Mouse (Mus musculus) MEL (cell line): ENCODE data around the gene Naaa. TPM values are rescaled to one million over a fixed set of nuclear protein-coding genes. Genes with fewer than 3 reads are reported as not detected.

Experiments
- DNase-seq: peaks from one replicate; pipeline ENCODE4 v3.0.0; 2011; ENCODE audit warnings: low read depth, low spot score
- H3K27ac ChIP-seq: 2 replicates; pipeline ENCODE4 v1.5.1; 2012; ENCODE audit warnings: low read depth, mild to moderate bottlenecking, control low read depth, low read length, moderate library complexity; ENCODE audit not compliant: control insufficient read depth
- H3K27me3 ChIP-seq, 2 experiments: fragments of 150-350 bp in 1 of 2; sonication (generic) in 1 of 2; 2 replicates each; pipeline ENCODE4 v1.6.1; 2012; ENCODE audit warnings: low read length in 2 of 2, mild to moderate bottlenecking in 2 of 2, improper control_type of control experiment in 1 of 2, moderate library complexity in 1 of 2; ENCODE audit not compliant: insufficient read depth in 2 of 2, control insufficient read depth in 1 of 2
- H3K36me3 ChIP-seq, 2 experiments: 2 replicates each; pipeline ENCODE4 v1.6.1; 2012 to 2014; ENCODE audit warnings: low read length in 2 of 2, improper control_type of control experiment in 1 of 2, inconsistent platforms in 1 of 2, mild to moderate bottlenecking in 1 of 2; ENCODE audit not compliant: insufficient read depth in 2 of 2, control insufficient read depth in 1 of 2
- H3K4me1 ChIP-seq, 2 experiments: fragments of 150-350 bp in 1 of 2; sonication (generic) in 1 of 2; 2 replicates each; pipeline ENCODE4 v1.6.1; 2012; ENCODE audit warnings: low read length in 2 of 2, improper control_type of control experiment in 1 of 2, mild to moderate bottlenecking in 1 of 2; ENCODE audit not compliant: insufficient read depth in 2 of 2, control insufficient read depth in 1 of 2
- H3K4me3 ChIP-seq, 2 experiments: fragments of 150-350 bp in 1 of 2; sonication (generic) in 1 of 2; 2 replicates each; pipeline ENCODE4 v1.5.1; 2012; ENCODE audit warnings: low read depth in 2 of 2, low read length in 2 of 2, mild to moderate bottlenecking in 2 of 2, moderate library complexity in 2 of 2, control low read depth in 1 of 2, improper control_type of control experiment in 1 of 2; ENCODE audit not compliant: control insufficient read depth in 1 of 2, insufficient read depth in 1 of 2
- H3K79me2 ChIP-seq: 2 replicates; pipeline ENCODE4 v1.6.1; 2012; ENCODE audit warnings: mild to moderate bottlenecking, low read length, moderate library complexity; ENCODE audit not compliant: control insufficient read depth, poor library complexity, insufficient read depth
- H3K9ac ChIP-seq: 2 replicates; pipeline ENCODE4 v1.6.1; 2012; ENCODE audit warnings: low read depth, mild to moderate bottlenecking, control low read depth, low read length, moderate library complexity; ENCODE audit not compliant: control insufficient read depth, poor library complexity, severe bottlenecking
- H3K9me3 ChIP-seq: fragments of 150-350 bp; sonication (generic); replicated peaks from 2 replicates; pipeline ENCODE4 v1.6.1; 2012; ENCODE audit warnings: mild to moderate bottlenecking, low read length, improper control_type of control experiment, moderate library complexity; ENCODE audit not compliant: insufficient read depth
- CHD1 ChIP-seq: IDR thresholded peaks from 2 replicates; pipeline ENCODE4 v1.6.1; 2012; ENCODE audit warnings: low read depth, mild to moderate bottlenecking, inconsistent platforms, low read length, improper control_type of control experiment
- CHD2 ChIP-seq: IDR thresholded peaks from 2 replicates; pipeline ENCODE4 v1.6.1; 2011; ENCODE audit warnings: low read length, improper control_type of control experiment
- CTCF ChIP-seq, 3 experiments: IDR thresholded peaks in 2 of 3; conservative IDR thresholded peaks in 1 of 3; 2 replicates each; pipeline ENCODE4 v1.5.1; 2011 to 2012; ENCODE audit warnings: low read length in 3 of 3, low read depth in 2 of 3, mild to moderate bottlenecking in 2 of 3, improper control_type of control experiment in 1 of 3, inconsistent platforms in 1 of 3, mixed read lengths in 1 of 3, moderate library complexity in 1 of 3; ENCODE audit not compliant: control insufficient read depth in 1 of 3, insufficient read depth in 1 of 3, poor library complexity in 1 of 3, severe bottlenecking in 1 of 3
- E2F4 ChIP-seq: IDR thresholded peaks from 2 replicates; pipeline ENCODE4 v1.6.1; 2011; ENCODE audit warnings: low read depth, low read length, improper control_type of control experiment, borderline replicate concordance
- ELF1 ChIP-seq: IDR thresholded peaks from 2 replicates; pipeline ENCODE4 v1.6.1; 2014; ENCODE audit warnings: low read depth, mild to moderate bottlenecking, inconsistent platforms, low read length, improper control_type of control experiment, moderate library complexity
- EP300 ChIP-seq, 2 experiments: IDR thresholded peaks; 2 replicates each; pipeline ENCODE4 v1.6.1; 2011; ENCODE audit warnings: improper control_type of control experiment in 2 of 2, low read length in 2 of 2, low read depth in 1 of 2, mild to moderate bottlenecking in 1 of 2
- ETS1 ChIP-seq: IDR thresholded peaks from 2 replicates; pipeline ENCODE4 v1.6.1; 2012; ENCODE audit warnings: low read depth, mild to moderate bottlenecking, inconsistent platforms, low read length, improper control_type of control experiment, moderate library complexity
- GABPA ChIP-seq: IDR thresholded peaks from 2 replicates; pipeline ENCODE4 v1.6.1; 2012; ENCODE audit warnings: low read depth, mild to moderate bottlenecking, inconsistent platforms, low read length, improper control_type of control experiment, moderate library complexity
- HCFC1 ChIP-seq: IDR thresholded peaks from 2 replicates; pipeline ENCODE4 v1.6.1; 2012; ENCODE audit warnings: low read depth, mild to moderate bottlenecking, inconsistent platforms, low read length, improper control_type of control experiment, moderate library complexity
- MAFK ChIP-seq: IDR thresholded peaks from 2 replicates; pipeline ENCODE4 v1.6.1; 2011; ENCODE audit warnings: low read depth, mild to moderate bottlenecking, low read length, improper control_type of control experiment, borderline replicate concordance
- MAZ ChIP-seq: IDR thresholded peaks from 2 replicates; pipeline ENCODE4 v1.6.1; 2012; ENCODE audit warnings: low read depth, mild to moderate bottlenecking, inconsistent platforms, low read length, improper control_type of control experiment
- MEF2A ChIP-seq: IDR thresholded peaks from 2 replicates; pipeline ENCODE4 v1.6.1; 2014; ENCODE audit warnings: low read depth, mild to moderate bottlenecking, inconsistent platforms, low read length, improper control_type of control experiment; ENCODE audit not compliant: poor library complexity, insufficient replicate concordance, severe bottlenecking; ENCODE audit errors: extremely low read depth
- MXI1 ChIP-seq: IDR thresholded peaks from 2 replicates; pipeline ENCODE4 v1.6.1; 2011; ENCODE audit warnings: mild to moderate bottlenecking, low read depth, low read length, improper control_type of control experiment
- MYC ChIP-seq: IDR thresholded peaks from 2 replicates; pipeline ENCODE4 v1.6.1; 2011; ENCODE audit warnings: low read depth, mild to moderate bottlenecking, low read length, improper control_type of control experiment, moderate library complexity
- NELFE ChIP-seq: IDR thresholded peaks from 2 replicates; pipeline ENCODE4 v1.6.1; 2011; ENCODE audit warnings: low read depth, low read length, improper control_type of control experiment
- NRF1 ChIP-seq: IDR thresholded peaks from 2 replicates; pipeline ENCODE4 v1.6.1; 2014; ENCODE audit warnings: low read depth, mild to moderate bottlenecking, inconsistent platforms, low read length, improper control_type of control experiment, moderate library complexity; ENCODE audit not compliant: poor library complexity, insufficient read depth, severe bottlenecking
- SIN3A ChIP-seq: IDR thresholded peaks from 2 replicates; pipeline ENCODE4 v1.6.1; 2012; ENCODE audit warnings: low read length, improper control_type of control experiment, inconsistent platforms
- SMC3 ChIP-seq: IDR thresholded peaks from 2 replicates; pipeline ENCODE4 v1.6.1; 2011; ENCODE audit warnings: low read depth, low read length, improper control_type of control experiment
- TBP ChIP-seq: IDR thresholded peaks from 2 replicates; pipeline ENCODE4 v1.8.0; 2011; ENCODE audit warnings: low read depth, low read length, improper control_type of control experiment
- TCF12 ChIP-seq: IDR thresholded peaks from 2 replicates; pipeline ENCODE4 v1.6.1; 2014; ENCODE audit warnings: low read depth, mild to moderate bottlenecking, inconsistent platforms, low read length, improper control_type of control experiment, moderate library complexity
- UBTF ChIP-seq: IDR thresholded peaks from 2 replicates; pipeline ENCODE4 v1.6.1; 2012; ENCODE audit warnings: low read depth, mild to moderate bottlenecking, inconsistent platforms, low read length, improper control_type of control experiment, moderate library complexity, borderline replicate concordance; ENCODE audit not compliant: insufficient read depth
- USF1 ChIP-seq: IDR thresholded peaks from 2 replicates; pipeline ENCODE4 v1.6.1; 2014; ENCODE audit warnings: low read depth, mild to moderate bottlenecking, inconsistent platforms, low read length, improper control_type of control experiment, moderate library complexity
- ZC3H11A ChIP-seq: IDR thresholded peaks from 2 replicates; pipeline ENCODE4 v1.6.1; 2012; ENCODE audit warnings: low read depth, mild to moderate bottlenecking, inconsistent platforms, low read length, improper control_type of control experiment
- ZNF384 ChIP-seq: IDR thresholded peaks from 2 replicates; pipeline ENCODE4 v1.6.1; 2012; ENCODE audit warnings: low read depth, mild to moderate bottlenecking, inconsistent platforms, low read length, improper control_type of control experiment
- polyA plus RNA-seq, 2 experiments: library from polyadenylated mRNA; stranded (reverse) in 1 of 2; unstranded in 1 of 2; fragments of >175 nt in 1 of 2; fragments of >200 nt in 1 of 2; gene quantifications; 2 replicates each; pipeline versions ENCODE4 v1.2.1 to v1.2.4; 2012; ENCODE audit warnings: low replicate concordance in 2 of 2, low read depth in 1 of 2; ENCODE audit not compliant: insufficient read length in 2 of 2, insufficient read depth in 1 of 2, missing spikeins in 1 of 2
- total RNA-seq: library from RNA; depleted of rRNA; stranded (reverse); fragments of 300-350 nt; gene quantifications from 2 replicates; pipeline ENCODE4 v1.2.3, GENCODE M21; 2012

Naaa gene
- total and polyA plus RNA-seq, 3 experiments: 2.2 to 6.7 TPM; not detected in 1

- DNase-seq: no peak
- TF ChIP-seq CHD2: no peak
- no peaks in the 10 kb centered on the region for H3K9me3 ChIP-seq
- no peak overlapping the region for H3K27ac ChIP-seq
- no peaks in the 10 kb centered on the region for H3K4me1 ChIP-seq
- H3K4me3 ChIP-seq: no peak overlapping the region
- H3K36me3 ChIP-seq: no peaks in the 10 kb centered on the region
- H3K9ac ChIP-seq: no peak overlapping the region
- H3K27me3 ChIP-seq: peaks cover 0 to 4% of the 10 kb centered on the region in 2 experiments; a peak in 1 of 4 replicates
- no peaks in the 10 kb centered on the region for H3K79me2 ChIP-seq
Observed at GRCm38 (mm10) chr5:92231836-92232235, 46.1 kb downstream of the Naaa start.

GRCm38 (mm10) chr5:92230306-92230705, 47.7 kb downstream of the Naaa start:
- H3K9me3 ChIP-seq: no peaks in the 10 kb centered on the region
- peaks cover 0 to 4% of the 10 kb centered on the region in 2 experiments; a peak in 1 of 4 replicates for H3K27me3 ChIP-seq
- no peaks in the 10 kb centered on the region for H3K79me2 ChIP-seq
- H3K27ac ChIP-seq: no peak overlapping the region
- DNase-seq: no peak
- H3K4me3 ChIP-seq: no peak overlapping the region
- H3K4me1 ChIP-seq: no peaks in the 10 kb centered on the region
- no peaks in the 10 kb centered on the region for H3K36me3 ChIP-seq
- TF ChIP-seq E2F4: no peak
- TF ChIP-seq CHD2: no peak
- no peak for TF ChIP-seq MAFK
- no peak for TF ChIP-seq TCF12
- no peak for TF ChIP-seq SIN3A
- TF ChIP-seq GABPA: no peak
- no peak for TF ChIP-seq CTCF (IDR thresholded peaks at IDR 0.05 in 2 of 3, conservative IDR thresholded peaks at IDR 0.05 in 1 of 3; ENCODE audit: control insufficient read depth in 1 of 3, insufficient read depth in 1 of 3, low read depth in 2 of 3, low read length in 3 of 3, poor library complexity in 1 of 3, severe bottlenecking in 1 of 3)
- H3K9ac ChIP-seq: no peak overlapping the region

- no peaks in the 10 kb centered on the region for H3K36me3 ChIP-seq
- DNase-seq: no peak
- peaks cover 0 to 4% of the 10 kb centered on the region in 2 experiments; a peak in 1 of 4 replicates for H3K27me3 ChIP-seq
- no peaks in the 10 kb centered on the region for H3K79me2 ChIP-seq
- no peaks in the 10 kb centered on the region for H3K9me3 ChIP-seq
- TF ChIP-seq UBTF: no peak
- TF ChIP-seq USF1: no peak
- TF ChIP-seq MEF2A: no peak
- no peak for TF ChIP-seq TBP
- TF ChIP-seq CHD1: no peak
- TF ChIP-seq EP300 (IDR thresholded peaks at IDR 0.05; ENCODE audit: low read depth in 1 of 2, low read length in 2 of 2): no peak
- no peak for TF ChIP-seq TCF12
- TF ChIP-seq ZC3H11A: no peak
- no peak for TF ChIP-seq ELF1
- no peak for TF ChIP-seq NRF1
- no peak for TF ChIP-seq SMC3
- TF ChIP-seq MYC: no peak
- TF ChIP-seq HCFC1: no peak
- TF ChIP-seq MXI1: no peak
- TF ChIP-seq ZNF384: no peak
- no peak for TF ChIP-seq MAZ
- no peak for TF ChIP-seq CHD2
- no peak for TF ChIP-seq NELFE
- TF ChIP-seq ETS1: no peak
- H3K9ac ChIP-seq: no peak overlapping the region
- no peak overlapping the region for H3K27ac ChIP-seq
- H3K4me3 ChIP-seq: no peak overlapping the region
- H3K4me1 ChIP-seq: no peaks in the 10 kb centered on the region
Observed at GRCm38 (mm10) chr5:92229514-92229913, 48.5 kb downstream of the Naaa start.
